Mouse (Mus musculus) ovary, adult 18-20 months (tissue): ENCODE results near the gene H2al1o.
"Not testable (repeated sequence)": the region's sequence is repeated elsewhere in the genome, so short reads cannot be mapped to it uniquely, and the experiment has no call there.

Source experiments
- DNase-seq: peaks from one replicate; pipeline ENCODE4 v3.0.0; 2022; ENCODE audit warnings: low spot score, mixed read lengths

H2al1o gene

GRCm38 (mm10) chrX:9572309-9572708 is at the start of gene H2al1o:
TSS of gene H2al1o (minus strand) at chrX:9572409.
- DNase-seq, result not testable (repeated sequence)

- DNase-seq, result not testable (repeated sequence)
These were observed 25.8 kb upstream of the H2al1o start for GRCm38 (mm10) chrX:9598036-9598435.

GRCm38 (mm10) chrX:9536881-9537280 is 35.3 kb downstream of the H2al1o start:
- DNase-seq, result no peak
